Mouse (Mus musculus) hindbrain, postnatal 0 days (tissue): ENCODE results near the gene Hs3st3b1. TPM values are rescaled to one million over a fixed set of nuclear protein-coding genes. Genes with fewer than 3 reads are reported as not detected.

ENCODE experiments used
- ATAC-seq: fragments of 200-750 bp; cut with Nextera tagmentation; 2 replicates; pipeline ENCODE4 v1.8.0; 2017; ENCODE audit warnings: mild to moderate bottlenecking, moderate TSS enrichment, moderate library complexity
- DNase-seq: peaks from one replicate; pipeline ENCODE4 v3.0.0-alpha.2; 2015; ENCODE audit warnings: low spot score
- H3K27ac ChIP-seq: fragments of 300-500 bp; sonication (generic); 2 replicates; pipeline ENCODE4 v1.5.1; 2014; ENCODE audit warnings: mild to moderate bottlenecking
- H3K27me3 ChIP-seq: fragments of 300-500 bp; sonication (generic); 2 replicates; pipeline ENCODE4 v1.6.1; 2014; ENCODE audit warnings: low read length, mixed read lengths; ENCODE audit not compliant: insufficient read depth
- H3K36me3 ChIP-seq: fragments of 300-500 bp; sonication (generic); 2 replicates; pipeline ENCODE4 v1.6.1; 2014; ENCODE audit warnings: low read length, mixed read lengths; ENCODE audit not compliant: insufficient read depth
- H3K4me1 ChIP-seq: fragments of 300-500 bp; sonication (generic); 2 replicates; pipeline ENCODE4 v1.6.1; 2014; ENCODE audit warnings: antibody characterized with exemption, low read length, mixed read lengths; ENCODE audit not compliant: insufficient read depth
- H3K4me2 ChIP-seq: fragments of 300-500 bp; sonication (generic); 2 replicates; pipeline ENCODE4 v1.6.1; 2014; ENCODE audit warnings: low read depth, mild to moderate bottlenecking, low read length, moderate library complexity, mixed read lengths
- H3K4me3 ChIP-seq: fragments of 300-500 bp; sonication (generic); 2 replicates; pipeline ENCODE4 v1.5.1; 2014; ENCODE audit warnings: low read length
- H3K9ac ChIP-seq: fragments of 300-500 bp; sonication (generic); replicated peaks from 2 replicates; pipeline ENCODE4 v1.6.1; 2014; ENCODE audit warnings: mild to moderate bottlenecking, low read length, moderate library complexity, mixed read lengths
- H3K9me3 ChIP-seq: fragments of 300-500 bp; sonication (generic); 2 replicates; pipeline ENCODE4 v1.6.1; 2016; ENCODE audit warnings: low read length, mixed read lengths
- CTCF ChIP-seq: IDR thresholded peaks from 2 replicates; pipeline ENCODE4 v1.5.1; 2016; ENCODE audit warnings: antibody characterized with exemption, control low read depth, low read depth
- WGBS: fragments of 180-500 bp; shearing (Covaris S2); extraction: QIAGEN DNeasy Blood & Tissue Kit; methylation state at CpG from one replicate; pipeline ENCODE4 v1.1.7; 2014; 5-methylcytosine and 5-hydroxymethylcytosine counted together
- polyA plus RNA-seq: library from polyadenylated mRNA; unstranded; fragments of >200 nt; fragmentation: Nextera tagmentation; extraction: Ambion mirVana; gene quantifications from 2 replicates; pipeline ENCODE4 v1.2.1, GENCODE M21; 2015
- total RNA-seq: library from RNA; depleted of rRNA; stranded (reverse); fragments of >200 nt; gene quantifications from 2 replicates; pipeline ENCODE4 v1.2.3, GENCODE M21; 2014

Hs3st3b1 gene
- total and polyA plus RNA-seq, 2 experiments from 2014 or later, result 2.6 to 13.3 TPM

GRCm38 (mm10) chr11:63965437-63965836 lies 43.3 kb upstream of the Hs3st3b1 start:
- Histone ChIP-seq H3K9me3 (no peaks in the 10 kb centered on the region), H3K4me2 (no peak overlapping the region), H3K4me1 (0 out of 2 replicates have a peak, but pooled peaks cover 3% of the 10 kb centered on the region), H3K27ac (no peak overlapping the region), H3K4me3 (no peak overlapping the region), H3K27me3 (no peaks in the 10 kb centered on the region), H3K36me3 (no peaks in the 10 kb centered on the region), H3K9ac (no peak overlapping the region)
- DNase-seq (peak; percentile 65), ATAC-seq (peak; percentile 71)
- WGBS, result 38% methylated on average over 5 of the region's 5 CpGs
- TF ChIP-seq CTCF, result no peak

GRCm38 (mm10) chr11:63957207-63957606 lies 35.1 kb upstream of the Hs3st3b1 start:
- Histone ChIP-seq H3K9ac (no peak overlapping the region), H3K9me3 (no peaks in the 10 kb centered on the region), H3K36me3 (no peaks in the 10 kb centered on the region), H3K4me1 (peaks cover 7% of the 10 kb centered on the region), H3K27ac (no peak overlapping the region), H3K27me3 (no peaks in the 10 kb centered on the region), H3K4me2 (no peak overlapping the region), H3K4me3 (no peak overlapping the region)
- ATAC-seq, result no peak
- DNase-seq, result no peak
- WGBS, result 40% methylated on average over 4 of the region's 4 CpGs
- peak; percentile 47 for TF ChIP-seq CTCF

GRCm38 (mm10) chr11:63956748-63957147 lies 34.7 kb upstream of the Hs3st3b1 start:
- Histone ChIP-seq H3K4me2 (no peak overlapping the region), H3K9me3 (no peaks in the 10 kb centered on the region), H3K4me3 (no peak overlapping the region), H3K9ac (no peak overlapping the region), H3K36me3 (no peaks in the 10 kb centered on the region), H3K4me1 (peaks cover 11% of the 10 kb centered on the region), H3K27me3 (no peaks in the 10 kb centered on the region), H3K27ac (no peak overlapping the region)
- DNase-seq, result no peak
- WGBS, result 29% methylated on average over 7 of the region's 7 CpGs
- TF ChIP-seq CTCF, result no peak
- ATAC-seq, result no peak

GRCm38 (mm10) chr11:63953887-63954286 lies 31.8 kb upstream of the Hs3st3b1 start:
- no peak for ATAC-seq
- no peak for TF ChIP-seq CTCF
- no peak overlapping the region for H3K4me3 ChIP-seq
- DNase-seq, result no peak
- H3K9ac ChIP-seq, result no peak overlapping the region
- H3K4me2 ChIP-seq, result no peak overlapping the region
- H3K27me3 ChIP-seq, result no peaks in the 10 kb centered on the region
- no peaks in the 10 kb centered on the region for H3K9me3 ChIP-seq
- no peaks in the 10 kb centered on the region for H3K36me3 ChIP-seq
- peaks cover 11% of the 10 kb centered on the region for H3K4me1 ChIP-seq
- WGBS, result 83% methylated on average over 2 of the region's 2 CpGs
- no peak overlapping the region for H3K27ac ChIP-seq

- TF ChIP-seq CTCF, result no peak
- Histone ChIP-seq H3K4me1 (peaks cover 11% of the 10 kb centered on the region), H3K9ac (no peak overlapping the region), H3K36me3 (no peaks in the 10 kb centered on the region), H3K4me2 (peak overlapping the region; percentile 49; the same call in 1 of the 2 replicates), H3K4me3 (no peak overlapping the region), H3K27me3 (no peaks in the 10 kb centered on the region), H3K27ac (no peak overlapping the region), H3K9me3 (no peaks in the 10 kb centered on the region)
- ATAC-seq, result no peak
- 21% methylated on average over 4 of the region's 4 CpGs for WGBS
- DNase-seq, result peak; percentile 13
These were observed 30.7 kb upstream of the Hs3st3b1 start for GRCm38 (mm10) chr11:63952743-63953191.

GRCm38 (mm10) chr11:63951831-63952631 lies 29.9 kb upstream of the Hs3st3b1 start:
- 6% methylated on average over 19 of the region's 19 CpGs for WGBS
- Histone ChIP-seq H3K9me3 (no peaks in the 10 kb centered on the region), H3K27me3 (no peaks in the 10 kb centered on the region), H3K36me3 (no peaks in the 10 kb centered on the region), H3K9ac (no peak overlapping the region), H3K27ac (no peak overlapping the region), H3K4me2 (peak overlapping the region; percentile 49), H3K4me1 (peaks cover 11% of the 10 kb centered on the region), H3K4me3 (peak overlapping the region; percentile 17; the same call in 1 of the 2 replicates)
- ATAC-seq, result peak; percentile 72
- TF ChIP-seq CTCF, result no peak
- peak; percentile 43 for DNase-seq

GRCm38 (mm10) chr11:63948371-63948770 lies 26.3 kb upstream of the Hs3st3b1 start:
- peaks cover 11% of the 10 kb centered on the region for H3K4me1 ChIP-seq
- no peak overlapping the region for H3K27ac ChIP-seq
- no peak for ATAC-seq
- H3K27me3 ChIP-seq, result no peaks in the 10 kb centered on the region
- no peaks in the 10 kb centered on the region for H3K9me3 ChIP-seq
- 84% methylated on average over 11 of the region's 11 CpGs for WGBS
- no peak overlapping the region for H3K4me2 ChIP-seq
- no peak overlapping the region for H3K4me3 ChIP-seq
- H3K36me3 ChIP-seq, result no peaks in the 10 kb centered on the region
- DNase-seq, result no peak
- no peak overlapping the region for H3K9ac ChIP-seq
- no peak for TF ChIP-seq CTCF
